Mouse (Mus musculus) CH12.LX (cell line): Measurements from ENCODE around the gene Prdx2.

ENCODE experiments used
- CTCF ChIP-seq, 2 experiments: IDR thresholded peaks in 1 of 2; conservative IDR thresholded peaks in 1 of 2; 2 replicates each; pipeline ENCODE4 v1.5.1; 2011 to 2012; ENCODE audit warnings: low read depth in 2 of 2, low read length in 2 of 2, improper control_type of control experiment in 1 of 2, inconsistent platforms in 1 of 2, mild to moderate bottlenecking in 1 of 2, moderate library complexity in 1 of 2
- MEF2A ChIP-seq: IDR thresholded peaks from 2 replicates; pipeline ENCODE4 v1.6.1; 2014; ENCODE audit warnings: low read depth, mild to moderate bottlenecking, inconsistent platforms, low read length, improper control_type of control experiment, borderline replicate concordance
- TCF12 ChIP-seq: IDR thresholded peaks from 2 replicates; pipeline ENCODE4 v1.6.1; 2014; ENCODE audit warnings: low read depth, mild to moderate bottlenecking, inconsistent platforms, low read length, improper control_type of control experiment

DNA sequence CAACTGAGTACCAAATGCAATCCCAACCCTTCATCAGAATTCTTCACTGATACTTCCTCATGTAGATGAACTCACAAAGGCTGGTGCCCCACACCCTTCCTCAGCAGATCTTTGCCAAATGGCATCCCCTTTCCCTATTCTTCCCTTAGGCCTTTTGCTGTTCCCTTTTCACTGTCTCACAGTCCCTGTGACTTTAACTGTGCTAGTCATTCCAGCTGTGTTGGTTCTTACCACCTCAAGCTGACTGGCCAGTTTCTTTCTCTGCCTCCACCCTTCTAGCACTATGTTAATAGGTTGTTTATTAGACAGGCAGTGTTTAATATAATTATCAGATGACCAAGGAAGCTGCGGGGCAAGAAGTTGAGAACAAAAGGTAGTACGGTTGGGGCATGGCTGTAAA lies 737 bp upstream of the Prdx2 start:
- no peak for TF ChIP-seq MEF2A
- no peak for TF ChIP-seq CTCF (conservative IDR thresholded peaks at IDR 0.05 in 1 of 2, IDR thresholded peaks at IDR 0.05 in 1 of 2; ENCODE audit: low read depth in 2 of 2, low read length in 2 of 2)
- no peak for TF ChIP-seq TCF12
